In genomic region chr1:111754263-111754857, GRCm38 (mm10) we compare ENCODE assay signal across 9 mouse cellular contexts.
DNase-seq lines count a peak whose midpoint lies in the region; ATAC-seq and TF ChIP-seq lines count a peak whose summit lies in the region.
"Had no signal": no experiment of that assay in that cellular context is flagged by ENCODE, and none has a peak within 500 bp of the region (broad histone marks: within the 10 kb centered on the region; RNA-seq: fewer than 3 reads in every experiment).

No protein-coding gene starts in this region.

- H3K9ac ChIP-seq in heart, embryonic 13.5 days, result peak overlapping the region; percentile 58
- 0 out of 2 replicates have a peak overlapping the region, but pooled peaks have one; percentile 14 for H3K9ac ChIP-seq in forebrain, postnatal 0 days
- 0 out of 2 replicates have a peak overlapping the region, but pooled peaks have one; percentile 29 for H3K9ac ChIP-seq in midbrain, embryonic 14.5 days (replicated peaks; ENCODE audit: low read length)
- H3K9ac ChIP-seq: liver, embryonic 13.5 days had no signal

- no peak for ATAC-seq in heart, embryonic 13.5 days (ENCODE audit: extremely low read depth, insufficient number of reproducible peaks, low FRiP score, low TSS enrichment)
- no peak for ATAC-seq in forebrain, postnatal 0 days
- ATAC-seq in midbrain, embryonic 14.5 days (ENCODE audit: low FRiP score, low TSS enrichment), result peak; percentile 58

- intact Hi-C loops in heart, postnatal 36 days (cut with DNase I), result no loop called here

- WGBS in heart, embryonic 13.5 days, result 9% methylated on average over 15 of the region's 20 CpGs
- WGBS in forebrain, postnatal 0 days, result 10% methylated on average over 16 of the region's 20 CpGs
- WGBS in midbrain, embryonic 14.5 days, result 10% methylated on average over 16 of the region's 20 CpGs

- no peak for TF ChIP-seq CTCF in forebrain, postnatal 0 days (IDR thresholded peaks at IDR 0.05; ENCODE audit: low read depth)

- H3K9me3 ChIP-seq in heart, embryonic 13.5 days, result no peaks in the 10 kb centered on the region
- no peaks in the 10 kb centered on the region for H3K9me3 ChIP-seq in forebrain, postnatal 0 days (ENCODE audit: low read length)
- H3K9me3 ChIP-seq in midbrain, embryonic 14.5 days (ENCODE audit: control insufficient read depth, low read length), result no peaks in the 10 kb centered on the region
- H3K9me3 ChIP-seq: liver, embryonic 13.5 days had no signal

- no peaks in the 10 kb centered on the region for H3K36me3 ChIP-seq in heart, embryonic 13.5 days
- H3K36me3 ChIP-seq in forebrain, postnatal 0 days (ENCODE audit: insufficient read depth), result no peaks in the 10 kb centered on the region
- no peaks in the 10 kb centered on the region for H3K36me3 ChIP-seq in midbrain, embryonic 14.5 days (ENCODE audit: control insufficient read depth, insufficient read depth, low read length)
- H3K36me3 ChIP-seq: liver, embryonic 13.5 days had no signal

- H3K4me3 ChIP-seq in heart, embryonic 13.5 days, result peak overlapping the region; percentile 42
- H3K4me3 ChIP-seq in forebrain, postnatal 0 days (ENCODE audit: low read depth, low read length), result no peak overlapping the region
- H3K4me3 ChIP-seq in midbrain, embryonic 14.5 days (replicated peaks; ENCODE audit: low read depth, low read length), result peak overlapping the region; percentile 20
- H3K4me3 ChIP-seq: liver, embryonic 13.5 days had no signal

- H3K27ac ChIP-seq in heart, embryonic 13.5 days (replicated peaks), result no peak overlapping the region
- no peak overlapping the region for H3K27ac ChIP-seq in forebrain, postnatal 0 days (ENCODE audit: low read depth, low read length)
- H3K27ac ChIP-seq in midbrain, embryonic 14.5 days (replicated peaks; ENCODE audit: low read depth, low read length), result no peak overlapping the region
- H3K27ac ChIP-seq: liver, embryonic 13.5 days had no signal

- no peaks in the 10 kb centered on the region for H3K4me1 ChIP-seq in heart, embryonic 13.5 days
- no peaks in the 10 kb centered on the region for H3K4me1 ChIP-seq in forebrain, postnatal 0 days (ENCODE audit: insufficient read depth)
- no peaks in the 10 kb centered on the region for H3K4me1 ChIP-seq in midbrain, embryonic 14.5 days (ENCODE audit: control insufficient read depth, insufficient read depth, low read length)
- H3K4me1 ChIP-seq: liver, embryonic 13.5 days had no signal

- H3K27me3 ChIP-seq in heart, embryonic 13.5 days (replicated peaks), result no peaks in the 10 kb centered on the region
- H3K27me3 ChIP-seq in forebrain, postnatal 0 days (ENCODE audit: insufficient read depth, low read length), result no peaks in the 10 kb centered on the region
- H3K27me3 ChIP-seq in midbrain, embryonic 14.5 days (ENCODE audit: control insufficient read depth, insufficient read depth, low read length), result no peaks in the 10 kb centered on the region
- H3K27me3 ChIP-seq: liver, embryonic 13.5 days had no signal

- no peak for DNase-seq in heart, postnatal 36 days
- peak; percentile 7 for DNase-seq in embryo, embryonic 10.5 days (ENCODE audit: low spot score)
- DNase-seq in forebrain, postnatal 0 days, result peak; percentile 1
- DNase-seq in midbrain, embryonic 14.5 days, result peak; percentile 5
- no peak for DNase-seq in thymus, postnatal 0 days (ENCODE audit: low spot score)
- no peak for DNase-seq in kidney, adult 11 months
- DNase-seq in kidney, adult 18-20 months, result no peak
- DNase-seq: liver, embryonic 13.5 days had no signal

- peak overlapping the region; percentile 68 for H3K4me2 ChIP-seq in heart, embryonic 13.5 days
- H3K4me2 ChIP-seq in forebrain, postnatal 0 days (ENCODE audit: low read depth), result peak overlapping the region; percentile 28
- peak overlapping the region; percentile 52 for H3K4me2 ChIP-seq in midbrain, embryonic 14.5 days (ENCODE audit: low read length)
- H3K4me2 ChIP-seq: liver, embryonic 13.5 days had no signal

Comparison
In these comparisons a context has a peak if more than half of its experiments do, and no peak if none do; other contexts are left out.
1. DNase-seq: peak in embryo, embryonic 10.5 days (single experiment), forebrain, postnatal 0 days (single experiment) and midbrain, embryonic 14.5 days (single experiment); none in heart, postnatal 36 days (0 of 2), thymus, postnatal 0 days (single experiment), kidney, adult 11 months (single experiment) and kidney, adult 18-20 months (single experiment).
2. Peak in every context shown above with its lines, with median percentiles within 50 percentile points of each other: H3K4me2 ChIP-seq and H3K9ac ChIP-seq.